15 mouse cellular contexts compared by ENCODE assay signal in the genomic region with DNA sequence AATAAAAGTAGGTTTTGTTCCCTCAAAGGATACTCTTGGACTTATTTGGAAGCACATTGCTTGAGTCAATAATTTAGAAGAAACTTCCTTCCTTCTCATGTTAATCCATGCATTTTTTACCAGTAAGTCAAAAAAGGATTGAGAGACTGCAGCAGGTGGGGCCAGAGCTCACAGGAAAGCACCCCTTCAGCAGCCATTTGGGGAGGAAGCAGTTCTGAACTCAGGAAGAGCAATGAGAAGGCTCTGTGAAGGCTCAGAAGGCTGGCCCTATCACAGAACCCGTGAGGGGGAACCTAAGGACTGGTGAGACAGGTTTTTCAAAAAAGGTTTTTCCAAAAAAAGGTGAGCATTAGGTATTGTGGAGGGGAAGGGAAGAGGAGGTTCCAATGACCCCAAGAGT. TPM values are rescaled to one million over a fixed set of nuclear protein-coding genes. Genes with fewer than 3 reads are reported as not detected.
DNase-seq lines count a peak whose midpoint lies in the region.
"Had no signal": no experiment of that assay in that cellular context is flagged by ENCODE, and none has a peak within 500 bp of the region (broad histone marks: within the 10 kb centered on the region; RNA-seq: fewer than 3 reads in every experiment).

No protein-coding gene starts in this region.

- DNase-seq in thymus, postnatal 0 days (ENCODE audit: low spot score) = peak; percentile 54
- DNase-seq in thymus, postnatal 36 days = no peak
- DNase-seq in thymus, postnatal 25 days = peak; percentile 32
- no peak for DNase-seq in kidney, postnatal 4 days
- no peak for DNase-seq in kidney, adult 8-10 months
- DNase-seq: adrenal gland, adult 2 months; adrenal gland, postnatal 10 days; adrenal gland, postnatal 25 days; cerebellum, adult 11 months; cerebellum, adult 18-20 months; cerebellum, adult 8-10 months; cerebellum, adult 9-11 months; cerebellum, postnatal 14 days; cerebellum, postnatal 36 days; embryo, embryonic 11 days had no signal

RNA-seq across cellular contexts. Expression of a gene that starts 50.7 kb away (rescaled TPM):
- 18.9 and 19.5 TPM in 2 replicates for polyA plus RNA-seq in thymus, postnatal 0 days (2015; fragmentation: Nextera tagmentation; extraction: Ambion mirVana)

Comparison
In these comparisons a context has a peak if more than half of its experiments do, and no peak if none do; other contexts are left out.
1. DNase-seq: peak in thymus, postnatal 0 days (single experiment) and thymus, postnatal 25 days (single experiment); none in thymus, postnatal 36 days (0 of 2), kidney, postnatal 4 days (0 of 2) and kidney, adult 8-10 months (0 of 2).